Mouse (Mus musculus) layer of hippocampus, postnatal 36 days (tissue): Measurements from ENCODE around the gene Fstl4. TPM values are rescaled to one million over a fixed set of nuclear protein-coding genes. Genes with fewer than 3 reads are reported as not detected.
"Not testable (repeated sequence)": the region's sequence is repeated elsewhere in the genome, so short reads cannot be mapped to it uniquely, and the experiment has no call there.

ENCODE experiments used
- DNase-seq, 2 experiments: peaks; one replicate each; pipeline ENCODE4 v3.0.0; 2022
- total RNA-seq, 2 experiments: library from RNA; stranded (reverse); gene quantifications; 2 replicates each; pipeline ENCODE4 v1.2.3; 2021

The Fstl4 gene
- total RNA-seq, 2 experiments from 2014 or later = 13.3 to 14.1 TPM

- no peak for DNase-seq
Measured at GRCm38 (mm10) chr11:53028421-53029168, 264.2 kb downstream of the Fstl4 start.

GRCm38 (mm10) chr11:53031777-53032176 is 267.3 kb downstream of the Fstl4 start:
- DNase-seq = no peak

- DNase-seq = peak; percentile 79 to 82
Measured at GRCm38 (mm10) chr11:53032336-53032735, 267.9 kb downstream of the Fstl4 start.

GRCm38 (mm10) chr11:53035414-53035813 is 271.0 kb downstream of the Fstl4 start:
- DNase-seq = no peak

GRCm38 (mm10) chr11:53046850-53047249 is 282.4 kb downstream of the Fstl4 start:
- DNase-seq = no peak

- no peak for DNase-seq
Measured at GRCm38 (mm10) chr11:53054151-53054550, 289.7 kb downstream of the Fstl4 start.

- DNase-seq = no peak
Measured at GRCm38 (mm10) chr11:53055896-53056295, 291.5 kb downstream of the Fstl4 start.

- DNase-seq = no peak
Measured at GRCm38 (mm10) chr11:53056781-53057180, 292.3 kb downstream of the Fstl4 start.

- DNase-seq = no peak
Measured at GRCm38 (mm10) chr11:53057821-53058553, 293.6 kb downstream of the Fstl4 start.

- no peak for DNase-seq
Measured at GRCm38 (mm10) chr11:53058557-53058956, 294.1 kb downstream of the Fstl4 start.

GRCm38 (mm10) chr11:53067699-53068478 is 303.5 kb downstream of the Fstl4 start:
- DNase-seq = no peak

- DNase-seq = no peak
Measured at GRCm38 (mm10) chr11:53068479-53069065, 304.1 kb downstream of the Fstl4 start.

- no peak for DNase-seq
Measured at GRCm38 (mm10) chr11:53069751-53070150, 305.3 kb downstream of the Fstl4 start.

- no peak for DNase-seq
Measured at GRCm38 (mm10) chr11:53071602-53072001, 307.2 kb downstream of the Fstl4 start.

GRCm38 (mm10) chr11:53077641-53078040 is 313.2 kb downstream of the Fstl4 start:
- DNase-seq = no peak

- no peak for DNase-seq
Measured at GRCm38 (mm10) chr11:53078419-53079334, 314.2 kb downstream of the Fstl4 start.

GRCm38 (mm10) chr11:53081310-53081709 is 316.9 kb downstream of the Fstl4 start:
- no peak for DNase-seq

- no peak for DNase-seq
Measured at GRCm38 (mm10) chr11:53085367-53085766, 320.9 kb downstream of the Fstl4 start.

GRCm38 (mm10) chr11:53085858-53086565 is 321.6 kb downstream of the Fstl4 start:
- no peak for DNase-seq

GRCm38 (mm10) chr11:53087896-53088295 is 323.5 kb downstream of the Fstl4 start:
- DNase-seq = not testable (repeated sequence)

GRCm38 (mm10) chr11:53091596-53091995 is 327.2 kb downstream of the Fstl4 start:
- DNase-seq = no peak
